Mouse (Mus musculus) brown adipose tissue, adult 24 weeks (tissue): ENCODE data around the gene Adipoq. TPM values are rescaled to one million over a fixed set of nuclear protein-coding genes. Genes with fewer than 3 reads are reported as not detected.
"Not testable (repeated sequence)": the region's sequence is repeated elsewhere in the genome, so short reads cannot be mapped to it uniquely, and the experiment has no call there.

Experiments used
- H3K27ac ChIP-seq: fragments of 200-500 bp; replicated peaks from 2 replicates; pipeline ENCODE4 v1.5.1; 2012; ENCODE audit warnings: low read depth, mild to moderate bottlenecking, low read length
- H3K4me1 ChIP-seq: fragments of 200-500 bp; 2 replicates; pipeline ENCODE4 v1.6.1; 2012; ENCODE audit warnings: low read length, mixed read lengths; ENCODE audit not compliant: control insufficient read depth, insufficient read depth, insufficient read length
- H3K4me3 ChIP-seq: fragments of 200-500 bp; 2 replicates; pipeline ENCODE4 v1.5.1; 2012; ENCODE audit warnings: low read depth, mild to moderate bottlenecking, low read length, moderate library complexity; ENCODE audit not compliant: insufficient read depth
- polyA plus RNA-seq: library from polyadenylated mRNA; stranded (reverse); fragments of >200 nt; gene quantifications from 2 replicates; pipeline ENCODE4 v1.2.4, GENCODE M21; 2012; ENCODE audit not compliant: missing spikeins, insufficient read depth, insufficient read length

Adipoq gene
- polyA plus RNA-seq, result 1,590 and 1,771 TPM in 2 replicates

DNA sequence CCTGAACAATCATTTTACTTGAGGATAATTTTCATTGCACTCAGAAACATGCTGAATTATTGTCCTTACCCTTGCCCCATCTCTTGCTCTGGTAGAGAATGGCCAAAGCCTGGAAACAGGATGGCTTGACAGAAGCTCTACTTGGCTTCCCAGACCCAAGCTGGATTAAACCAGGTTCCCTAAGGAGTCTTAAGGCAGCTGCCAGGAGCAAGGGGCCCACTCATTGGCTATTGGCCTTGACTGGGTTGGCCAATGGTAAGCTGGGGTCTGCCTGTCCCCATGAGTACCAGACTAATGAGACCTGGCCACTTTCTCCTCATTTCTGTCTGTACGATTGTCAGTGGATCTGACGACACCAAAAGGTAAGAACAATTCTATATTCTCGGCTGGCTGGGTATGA, at the start of gene Adipoq:
Gene Adipoq (plus strand): TSS at position 257 of the 400 bp plus-strand sequence.
- Histone ChIP-seq H3K4me1 (peaks cover 9% of the 10 kb centered on the region), H3K27ac (peak within 1 kb of the TSS; percentile 80), H3K4me3 (peak within 1 kb of the TSS; percentile 65)

DNA sequence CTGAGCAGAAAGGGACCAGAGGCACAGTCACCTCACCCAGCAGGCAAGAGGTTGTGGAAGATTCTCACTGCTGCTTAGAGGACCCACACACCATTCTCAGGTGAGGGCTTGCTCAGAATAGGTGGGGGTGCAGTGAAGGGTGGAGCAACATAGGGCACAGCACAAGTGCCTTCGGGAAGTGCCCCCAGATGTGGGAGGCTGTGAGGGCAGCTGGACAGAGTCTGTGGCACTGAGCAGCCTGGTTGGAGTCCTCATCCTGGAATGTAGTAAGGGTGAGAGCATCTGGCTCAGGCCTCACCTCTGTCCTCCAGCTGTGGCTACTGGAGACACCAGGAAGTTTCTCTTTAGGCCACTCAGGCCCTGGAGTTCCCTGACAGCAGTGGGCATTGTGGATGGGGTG, 49.5 kb upstream of the Adipoq start:
- H3K4me1 ChIP-seq, H3K27ac ChIP-seq, H3K4me3 ChIP-seq: not testable (repeated sequence)

DNA sequence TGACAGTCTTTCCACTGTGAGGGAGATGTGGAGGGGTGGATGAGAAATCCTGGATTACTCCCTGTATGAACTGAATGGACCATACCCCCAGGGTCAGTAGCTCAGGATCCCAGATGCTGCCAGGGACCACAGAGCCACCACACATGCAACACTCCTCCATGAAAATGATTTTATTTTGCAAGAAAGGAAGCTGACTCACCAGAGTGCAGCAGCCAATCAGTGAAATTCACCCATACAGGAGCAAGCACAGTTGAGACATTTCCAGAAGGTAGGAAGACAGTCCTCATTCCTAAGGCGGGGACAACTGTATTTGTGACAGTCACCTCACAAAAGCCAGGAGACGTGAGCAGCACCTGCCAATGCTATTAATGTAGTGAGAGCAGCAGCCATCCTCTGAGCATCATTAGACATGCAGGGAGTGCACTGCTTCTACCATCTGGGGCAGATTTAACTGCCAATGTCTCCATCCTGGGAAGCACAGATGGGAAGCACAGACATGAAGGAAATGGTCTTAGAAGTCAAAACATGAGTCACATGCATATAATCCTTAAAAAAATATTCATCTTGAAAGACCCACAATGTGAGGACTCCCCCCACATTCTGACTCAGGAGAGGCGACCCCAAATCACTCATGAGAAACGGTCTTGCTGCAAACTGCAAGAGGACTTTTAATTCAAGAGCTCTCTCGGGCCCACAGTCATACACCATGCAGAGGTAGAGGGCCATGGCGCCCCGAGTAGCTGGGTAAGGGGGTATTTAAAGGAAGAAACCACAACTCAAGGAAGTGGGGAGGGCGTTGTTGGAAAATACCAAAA, 48.8 kb upstream of the Adipoq start:
- H3K4me3 ChIP-seq, H3K27ac ChIP-seq, H3K4me1 ChIP-seq: not testable (repeated sequence)

DNA sequence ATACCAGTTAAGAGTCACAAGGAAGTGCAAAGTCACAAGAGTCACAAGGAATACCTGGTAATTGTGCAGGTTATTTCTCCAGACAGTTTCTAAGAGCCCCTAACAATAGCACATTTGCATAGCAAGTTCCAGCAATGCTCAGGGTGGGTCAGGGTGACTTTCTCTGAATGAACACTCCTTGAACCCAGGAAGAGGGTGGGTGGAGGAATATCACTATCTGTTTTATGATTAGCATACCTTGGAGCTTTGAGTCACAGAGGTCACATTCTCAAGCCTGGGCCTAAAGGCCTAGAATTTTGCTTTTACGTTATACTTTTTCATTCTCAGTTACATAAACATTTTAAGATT, 48.3 kb upstream of the Adipoq start:
- not testable (repeated sequence) for H3K4me1 ChIP-seq, H3K27ac ChIP-seq, H3K4me3 ChIP-seq

DNA sequence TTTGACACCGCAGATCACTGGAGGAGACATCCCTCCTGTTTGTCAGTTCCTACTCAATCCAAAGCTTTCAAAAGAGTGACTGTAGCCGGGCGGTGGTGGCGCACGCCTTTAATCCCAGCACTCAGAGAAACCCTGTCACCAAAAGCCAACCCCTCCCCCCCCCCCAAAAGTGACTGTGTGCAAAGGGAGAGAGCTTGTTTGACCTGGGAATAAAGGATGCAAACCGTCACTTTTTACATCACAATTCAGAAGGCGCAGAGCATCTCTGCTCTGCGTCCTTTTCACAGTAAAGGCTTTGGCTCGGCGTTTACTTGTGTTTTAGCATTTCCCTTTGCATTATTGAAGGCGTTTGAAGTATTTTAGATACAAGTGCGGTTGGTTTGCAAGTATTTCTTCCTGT, 46.7 kb upstream of the Adipoq start:
- Histone ChIP-seq H3K4me3 (no peak overlapping the region), H3K27ac (no peak overlapping the region), H3K4me1 (no peaks in the 10 kb centered on the region)

DNA sequence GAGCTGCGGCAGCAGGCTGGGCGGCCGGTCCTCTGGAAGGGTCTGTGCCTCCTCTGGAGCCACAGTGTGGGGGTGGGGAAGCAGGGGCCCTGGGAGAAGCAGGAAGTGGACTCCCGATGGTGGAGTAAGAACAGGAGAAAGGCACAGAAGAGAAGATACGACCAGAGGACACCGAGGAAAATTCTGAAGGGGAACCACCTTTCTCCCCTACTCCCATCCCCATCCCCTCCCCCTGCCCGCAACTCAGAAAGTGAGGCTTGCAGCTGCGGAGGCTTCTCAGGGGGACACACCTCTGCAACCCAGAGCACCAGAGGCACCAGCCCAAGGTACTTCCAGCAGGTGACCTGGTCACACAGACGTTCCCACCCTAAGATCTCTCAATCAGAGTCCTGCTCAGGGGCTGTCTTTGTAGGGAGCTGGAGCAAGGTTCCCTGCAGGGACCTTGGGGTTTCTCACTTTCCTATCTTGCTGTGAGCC, 46.2 kb upstream of the Adipoq start:
- H3K4me1 ChIP-seq, result no peaks in the 10 kb centered on the region
- H3K27ac ChIP-seq, result no peak overlapping the region
- H3K4me3 ChIP-seq, result no peak overlapping the region; the same call in 1 of the 2 replicates

DNA sequence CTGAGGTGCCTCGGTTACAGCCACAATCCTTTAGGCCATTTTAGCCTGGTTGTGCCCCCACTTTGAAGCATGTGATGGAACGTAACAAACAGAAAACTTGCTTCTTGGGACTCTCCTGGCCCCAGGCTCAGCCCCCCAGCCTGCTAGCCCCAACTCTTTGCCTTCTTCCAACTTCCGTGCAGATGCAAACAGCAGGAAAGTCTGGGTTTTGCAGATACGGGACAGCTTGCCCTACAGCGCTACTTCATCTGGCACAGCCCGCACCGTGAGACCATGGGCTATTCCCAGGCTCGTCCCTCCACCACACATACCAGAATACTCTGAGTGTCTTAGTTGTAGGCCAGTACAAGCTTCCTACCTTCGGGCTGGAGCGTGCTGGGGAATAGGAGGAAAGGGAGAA, 45.7 kb upstream of the Adipoq start:
- no peak overlapping the region; the same call in 1 of the 2 replicates for H3K4me3 ChIP-seq
- no peak overlapping the region for H3K27ac ChIP-seq

DNA sequence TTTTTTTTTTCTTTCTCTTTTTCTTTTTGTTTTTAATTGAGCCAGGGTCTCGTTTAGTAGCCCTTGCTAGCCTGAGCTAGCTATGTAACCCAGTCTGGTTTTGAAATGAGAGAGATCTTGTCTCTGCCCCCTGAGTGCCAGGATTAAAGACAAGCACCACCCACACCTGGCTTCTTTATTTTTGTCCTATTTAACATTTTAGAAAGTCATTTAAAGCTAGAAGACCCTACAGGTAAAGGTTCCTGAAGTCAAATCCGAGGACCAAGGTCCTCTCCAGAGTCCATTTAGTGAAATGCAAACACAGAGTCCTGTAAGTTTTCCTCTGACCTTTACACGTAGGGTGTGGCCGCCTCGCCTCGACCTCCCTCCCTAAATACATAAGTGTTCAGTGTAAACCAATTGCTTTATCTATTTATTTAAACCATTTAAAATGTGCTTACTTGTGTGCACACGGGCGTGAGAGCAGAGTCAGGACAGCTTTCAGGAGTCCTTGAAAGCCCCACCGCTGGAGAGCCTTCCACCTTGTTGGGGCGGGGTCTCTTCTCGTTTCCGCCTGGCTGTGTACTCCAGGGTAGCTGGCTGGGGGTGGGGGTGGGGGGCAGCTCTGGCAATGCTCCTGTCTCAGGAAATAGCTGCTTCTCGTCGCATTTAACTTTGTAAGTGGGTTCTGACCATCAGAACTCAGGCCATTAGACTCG, 43.8 kb upstream of the Adipoq start:
- no peaks in the 10 kb centered on the region for H3K4me1 ChIP-seq
- no peak overlapping the region for H3K27ac ChIP-seq
- H3K4me3 ChIP-seq, result peak overlapping the region; percentile 22; the same call in 1 of the 2 replicates

More for the DNA sequence above, 45.7 kb upstream of the Adipoq start:
- H3K4me1 ChIP-seq, result no peaks in the 10 kb centered on the region

DNA sequence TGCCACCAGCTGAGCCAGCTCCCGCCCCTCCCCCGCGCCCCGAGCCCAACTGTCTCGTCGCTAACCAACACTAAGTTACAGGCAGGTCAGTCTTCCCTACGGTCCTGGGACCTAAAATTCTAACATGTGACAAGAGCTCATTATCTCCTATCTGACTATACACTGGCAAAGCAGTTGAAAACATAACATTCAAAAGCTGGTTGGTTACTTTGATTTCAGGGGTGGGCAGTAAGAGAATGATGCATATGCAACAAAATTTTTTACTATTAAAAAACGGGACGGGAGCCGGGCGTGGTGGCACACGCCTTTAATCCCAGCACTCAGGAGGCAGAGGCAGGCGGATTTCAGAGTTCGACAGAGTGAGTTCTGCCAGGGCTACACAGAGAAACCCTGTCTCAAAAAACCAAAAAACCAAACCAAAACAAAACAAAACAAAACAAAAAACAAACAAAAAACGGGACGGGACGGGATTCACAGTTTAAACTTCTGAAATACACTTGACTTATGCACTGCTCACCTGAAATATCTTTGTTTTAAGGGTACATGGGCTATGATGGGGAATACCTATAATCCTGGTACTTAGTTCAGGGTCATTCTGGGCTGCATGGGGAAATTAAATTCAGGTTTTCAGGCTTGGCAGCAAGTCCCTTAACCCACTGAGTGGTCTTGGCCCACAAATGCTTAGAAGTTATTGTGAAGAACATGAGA, 43.1 kb upstream of the Adipoq start:
- Histone ChIP-seq H3K4me3 (peak overlapping the region; percentile 22; the same call in 1 of the 2 replicates), H3K4me1 (no peaks in the 10 kb centered on the region), H3K27ac (no peak overlapping the region)

DNA sequence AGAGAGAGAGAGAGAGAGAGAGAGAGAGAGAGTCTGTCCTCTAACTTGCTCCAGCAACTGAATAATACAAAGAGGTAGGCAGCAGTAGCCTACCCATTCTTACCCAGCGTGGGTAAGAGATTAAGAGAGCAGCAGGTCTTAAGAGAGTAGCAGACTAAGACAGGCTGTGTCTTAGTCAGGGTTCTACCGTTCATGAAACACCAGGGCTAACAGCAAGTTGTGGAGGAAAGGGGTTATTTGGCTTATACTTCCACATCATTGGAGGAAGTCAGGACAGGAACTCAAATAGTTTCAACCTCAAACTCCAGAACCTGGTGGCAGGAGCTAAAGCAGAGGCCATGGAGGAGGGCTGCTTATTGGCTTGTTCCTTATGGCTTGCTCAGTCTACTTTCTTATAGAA, 42.5 kb upstream of the Adipoq start:
- Histone ChIP-seq H3K4me1 (no peaks in the 10 kb centered on the region), H3K4me3 (no peak overlapping the region), H3K27ac (no peak overlapping the region)

DNA sequence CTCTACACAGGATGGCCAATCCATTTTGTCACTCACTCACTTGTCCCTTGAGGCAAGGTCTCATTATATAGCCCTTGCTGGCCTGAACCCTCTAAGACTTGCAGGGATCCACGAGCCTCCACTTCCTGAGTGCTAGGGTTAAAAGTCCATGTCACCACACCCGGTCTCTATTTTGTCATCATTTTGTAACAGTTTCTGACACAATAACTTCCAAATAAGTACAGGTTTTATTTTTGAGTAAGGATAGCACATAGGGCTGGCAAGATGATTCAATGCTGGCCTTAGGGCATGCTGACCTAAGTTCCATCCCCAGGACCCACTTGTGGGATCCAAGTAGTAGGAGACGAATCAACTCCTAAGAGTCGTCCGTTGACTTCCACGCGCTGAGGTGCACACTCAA, 40.2 kb upstream of the Adipoq start:
- H3K4me1 ChIP-seq, result no peaks in the 10 kb centered on the region
- no peak overlapping the region for H3K27ac ChIP-seq
- H3K4me3 ChIP-seq, result no peak overlapping the region

DNA sequence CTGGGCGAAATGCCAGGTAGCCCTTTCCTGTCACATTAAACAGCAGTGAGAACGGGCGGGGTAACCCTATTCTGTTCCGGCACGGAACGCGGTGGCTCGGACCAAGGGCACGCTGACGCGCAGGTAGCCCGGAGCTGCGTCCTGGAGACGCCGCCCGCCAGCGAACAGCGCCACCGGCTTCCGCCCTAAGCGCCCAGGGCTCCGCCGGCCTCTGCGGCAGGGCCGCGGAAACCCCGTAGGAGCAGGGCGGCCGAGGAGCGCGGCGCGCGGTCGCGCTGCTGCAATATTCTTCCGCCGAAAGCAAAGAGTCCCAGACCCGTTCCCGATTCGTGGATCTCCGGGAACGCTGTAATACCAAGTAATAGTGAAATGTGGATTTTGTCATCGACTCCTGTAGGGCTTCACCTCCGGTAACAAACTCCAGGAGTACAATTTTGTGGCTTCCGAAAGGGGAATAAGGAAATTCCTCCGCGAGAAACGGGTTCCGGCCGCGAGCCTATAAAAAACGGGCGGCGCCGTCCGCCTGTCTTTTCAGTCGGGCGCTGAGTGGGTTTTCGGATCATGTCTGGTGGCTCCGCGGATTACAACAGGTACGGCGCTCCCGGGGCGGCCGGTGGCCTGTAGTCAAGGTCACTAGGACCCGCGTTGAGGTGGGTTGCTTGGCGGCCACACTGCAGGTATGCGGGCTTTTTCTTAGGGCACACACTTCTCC, 38.9 kb upstream of the Adipoq start, which contains the start of gene Eif4a2:
Gene Eif4a2 (plus strand): TSS at position 214 of the 712 bp plus-strand sequence.
- Histone ChIP-seq H3K4me3 (peak within 1 kb of the TSS; percentile 82), H3K4me1 (no peaks in the 10 kb centered on the region), H3K27ac (peak within 1 kb of the TSS; percentile 99)

DNA sequence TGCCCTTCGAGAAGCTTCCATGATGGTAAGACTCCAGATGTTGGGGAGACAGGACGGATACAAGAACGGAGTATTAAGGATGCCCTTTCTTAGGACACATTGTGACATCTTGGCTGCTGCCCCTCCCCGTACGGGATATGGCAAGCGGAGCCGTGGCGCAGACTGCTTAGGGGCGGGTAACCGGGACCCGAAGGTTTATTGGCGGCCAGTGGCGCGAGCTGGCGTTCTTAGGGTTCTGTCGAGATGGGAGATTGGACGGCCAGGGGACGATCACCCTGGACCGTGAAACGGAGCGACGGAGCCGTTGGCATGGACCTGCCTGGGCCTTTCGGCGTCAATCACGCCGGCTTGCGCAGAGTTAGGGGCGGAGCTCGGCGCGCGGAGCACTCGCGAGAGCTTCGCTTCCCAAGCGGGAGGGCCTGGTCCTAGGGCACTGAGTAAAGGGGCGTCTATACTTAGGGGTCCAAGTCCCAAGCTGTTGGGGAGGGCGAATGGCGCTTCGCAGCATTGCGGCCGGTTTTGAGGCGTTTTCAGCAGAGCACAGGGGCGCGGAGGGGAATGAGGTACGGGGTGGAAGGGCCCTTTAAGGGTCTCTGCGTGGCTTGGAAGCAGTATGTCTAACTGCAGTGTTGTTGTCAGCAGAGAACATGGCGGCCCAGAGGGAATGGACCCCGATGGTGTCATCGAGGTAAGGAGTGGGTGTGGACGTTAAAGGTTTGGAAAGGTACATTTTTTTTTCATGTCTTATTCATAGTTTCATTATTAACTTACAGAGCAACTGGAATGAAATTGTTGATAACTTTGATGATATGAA, 38.2 kb upstream of the Adipoq start:
- H3K4me3 ChIP-seq, result peak overlapping the region; percentile 82

DNA sequence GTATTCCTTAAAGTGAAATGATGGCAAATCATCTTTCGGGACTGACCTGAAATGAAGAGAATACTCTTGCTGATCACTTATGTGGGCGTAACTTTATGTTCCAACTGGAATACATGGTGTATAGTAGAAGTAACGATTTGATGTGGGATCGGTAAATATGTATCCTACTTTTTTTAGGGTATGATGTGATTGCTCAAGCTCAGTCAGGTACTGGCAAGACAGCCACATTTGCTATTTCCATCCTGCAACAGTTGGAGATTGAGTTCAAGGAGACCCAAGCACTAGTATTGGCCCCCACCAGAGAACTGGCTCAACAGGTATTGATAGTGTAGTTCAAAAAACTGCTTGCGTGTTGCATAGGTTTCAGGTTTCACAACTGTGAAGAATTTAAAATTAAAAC, 37.4 kb upstream of the Adipoq start:
- no peak overlapping the region for H3K27ac ChIP-seq
- peak overlapping the region; percentile 82 for H3K4me3 ChIP-seq
- no peaks in the 10 kb centered on the region for H3K4me1 ChIP-seq

More for the DNA sequence above, 38.2 kb upstream of the Adipoq start:
- Histone ChIP-seq H3K27ac (peak overlapping the region; percentile 99), H3K4me1 (no peaks in the 10 kb centered on the region)
